Comparison of ENCODE assay signal across 15 mouse cellular contexts in the genomic region with DNA sequence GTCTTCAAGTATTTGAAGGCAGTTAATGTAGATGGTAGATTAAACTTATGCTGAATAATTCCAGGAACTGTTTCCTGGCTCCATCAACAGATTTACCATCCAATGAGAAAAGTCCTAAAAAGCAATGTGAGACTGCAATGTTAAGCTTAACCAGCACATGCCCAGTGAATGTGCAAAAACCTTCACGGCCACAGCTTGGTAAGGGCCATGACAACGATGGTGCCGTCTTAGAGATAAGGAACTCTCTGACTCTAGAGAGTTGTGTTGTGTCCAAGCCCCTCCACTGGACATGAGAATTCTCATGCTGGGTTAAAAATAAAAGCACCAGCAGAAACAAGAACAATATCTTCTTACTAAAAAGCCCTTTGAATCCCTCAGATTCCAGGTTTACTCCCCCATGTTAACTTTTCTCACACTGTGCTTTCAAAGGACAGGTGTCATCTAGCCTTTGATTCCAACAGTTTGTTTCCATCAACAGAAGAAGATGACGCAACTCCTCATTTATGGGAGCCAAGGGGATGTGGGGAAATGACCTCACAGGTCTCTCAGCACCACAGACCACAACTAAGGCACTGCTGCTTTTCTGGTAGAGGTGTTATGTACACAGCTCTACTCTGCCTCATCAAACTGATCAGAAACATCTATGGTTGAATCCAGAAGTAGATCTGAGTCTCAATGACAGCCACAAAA.
DNase-seq lines count a peak whose midpoint lies in the region; ATAC-seq and TF ChIP-seq lines count a peak whose summit lies in the region.
"Had no signal": no experiment of that assay in that cellular context is flagged by ENCODE, and none has a peak within 500 bp of the region (broad histone marks: within the 10 kb centered on the region; RNA-seq: fewer than 3 reads in every experiment).

No protein-coding gene starts in this region.

- no peak for TF ChIP-seq POLR2A in kidney, adult 2 months (IDR thresholded peaks at IDR 0.05; ENCODE audit: low read depth, low read length)

- H3K4me2 ChIP-seq in embryonic facial prominence, embryonic 14.5 days (ENCODE audit: low read depth, low read length), result no peak overlapping the region
- no peak overlapping the region for H3K4me2 ChIP-seq in kidney, embryonic 16.5 days (replicated peaks; ENCODE audit: low read depth, low read length)
- no peak overlapping the region for H3K4me2 ChIP-seq in midbrain, embryonic 11.5 days
- no peak overlapping the region for H3K4me2 ChIP-seq in midbrain, postnatal 0 days (ENCODE audit: low read depth, low read length, poor library complexity, severe bottlenecking)

- peak overlapping the region; percentile 29; the same call in 1 of the 2 replicates for H3K27ac ChIP-seq in embryonic facial prominence, embryonic 14.5 days (replicated peaks; ENCODE audit: low read depth, low read length)
- no peak overlapping the region for H3K27ac ChIP-seq in embryonic facial prominence, embryonic 10.5 days (replicated peaks)
- peak overlapping the region; percentile 36; the same call in 1 of the 2 replicates for H3K27ac ChIP-seq in kidney, embryonic 16.5 days (ENCODE audit: low read length)
- H3K27ac ChIP-seq in kidney, adult 2 months (ENCODE audit: insufficient read depth, low read depth, low read length), result no peak overlapping the region
- H3K27ac ChIP-seq in midbrain, embryonic 11.5 days (ENCODE audit: low read depth, low read length), result no peak overlapping the region
- no peak overlapping the region for H3K27ac ChIP-seq in midbrain, postnatal 0 days (ENCODE audit: low read depth, low read length)

- no peak for TF ChIP-seq CTCF in kidney, adult 2 months (conservative IDR thresholded peaks at IDR 0.05; ENCODE audit: insufficient read depth, insufficient read length, low read depth, low read length)
- no peak for TF ChIP-seq CTCF in midbrain, postnatal 0 days (IDR thresholded peaks at IDR 0.05)

- no peak overlapping the region for H3K9ac ChIP-seq in embryonic facial prominence, embryonic 14.5 days (ENCODE audit: low read depth, low read length)
- H3K9ac ChIP-seq in kidney, embryonic 16.5 days (replicated peaks; ENCODE audit: low read length), result no peak overlapping the region
- no peak overlapping the region for H3K9ac ChIP-seq in midbrain, embryonic 11.5 days (ENCODE audit: low read length)
- no peak overlapping the region for H3K9ac ChIP-seq in midbrain, postnatal 0 days (replicated peaks; ENCODE audit: low read length, poor library complexity, severe bottlenecking)

- WGBS in embryonic facial prominence, embryonic 14.5 days, result 85% methylated on average over 4 of the region's 4 CpGs
- WGBS in embryonic facial prominence, embryonic 10.5 days, result 92% methylated on average over 4 of the region's 4 CpGs
- 63% methylated on average over 4 of the region's 4 CpGs for WGBS in kidney, embryonic 16.5 days
- WGBS in kidney, adult 2 months, result 72% methylated on average over 4 of the region's 4 CpGs
- 93% methylated on average over 4 of the region's 4 CpGs for WGBS in midbrain, embryonic 11.5 days
- WGBS in midbrain, postnatal 0 days, result 89% methylated on average over 4 of the region's 4 CpGs

- H3K4me3 ChIP-seq in embryonic facial prominence, embryonic 14.5 days (ENCODE audit: low read depth, low read length), result no peak overlapping the region
- no peak overlapping the region for H3K4me3 ChIP-seq in embryonic facial prominence, embryonic 10.5 days
- H3K4me3 ChIP-seq in kidney, embryonic 16.5 days (ENCODE audit: low read length), result no peak overlapping the region
- H3K4me3 ChIP-seq in kidney, adult 2 months (ENCODE audit: insufficient read depth, low read depth, low read length), result no peak overlapping the region
- no peak overlapping the region for H3K4me3 ChIP-seq in midbrain, embryonic 11.5 days (ENCODE audit: low read depth, low read length)
- H3K4me3 ChIP-seq in midbrain, postnatal 0 days (ENCODE audit: low read depth, low read length), result no peak overlapping the region
- H3K4me3 ChIP-seq: megakaryocyte, embryonic 14.5 days had no signal

- H3K4me1 ChIP-seq in embryonic facial prominence, embryonic 14.5 days (ENCODE audit: control insufficient read depth, insufficient read depth, low read length), result peaks cover 19% of the 10 kb centered on the region
- peaks cover 5% of the 10 kb centered on the region; the same call in 1 of the 2 replicates for H3K4me1 ChIP-seq in embryonic facial prominence, embryonic 10.5 days
- H3K4me1 ChIP-seq in kidney, embryonic 16.5 days (ENCODE audit: insufficient read depth, low read length), result peaks cover 17% of the 10 kb centered on the region
- H3K4me1 ChIP-seq in kidney, adult 2 months (ENCODE audit: control insufficient read depth, insufficient read depth, low read length), result peaks cover 11% of the 10 kb centered on the region
- H3K4me1 ChIP-seq in midbrain, embryonic 11.5 days (ENCODE audit: control insufficient read depth, insufficient read depth, low read length), result 0 out of 2 replicates have a peak, but pooled peaks cover 4% of the 10 kb centered on the region
- H3K4me1 ChIP-seq in midbrain, postnatal 0 days (ENCODE audit: insufficient read depth, low read length), result no peaks in the 10 kb centered on the region
- H3K4me1 ChIP-seq: megakaryocyte, embryonic 14.5 days had no signal

- H3K27me3 ChIP-seq in embryonic facial prominence, embryonic 14.5 days (replicated peaks; ENCODE audit: control insufficient read depth, insufficient read depth, low read length), result no peaks in the 10 kb centered on the region
- H3K27me3 ChIP-seq in embryonic facial prominence, embryonic 10.5 days (replicated peaks; ENCODE audit: low read depth, poor library complexity, severe bottlenecking), result no peaks in the 10 kb centered on the region
- no peaks in the 10 kb centered on the region for H3K27me3 ChIP-seq in kidney, embryonic 16.5 days (ENCODE audit: insufficient read depth, low read length)
- no peaks in the 10 kb centered on the region for H3K27me3 ChIP-seq in kidney, adult 2 months (replicated peaks; ENCODE audit: control insufficient read depth, insufficient read depth, low read length)
- no peaks in the 10 kb centered on the region for H3K27me3 ChIP-seq in midbrain, embryonic 11.5 days (ENCODE audit: control insufficient read depth, insufficient read depth, low read length)
- H3K27me3 ChIP-seq in midbrain, postnatal 0 days (ENCODE audit: insufficient read depth, low read length), result no peaks in the 10 kb centered on the region
- H3K27me3 ChIP-seq: megakaryocyte, embryonic 14.5 days had no signal

- no peaks in the 10 kb centered on the region for H3K36me3 ChIP-seq in embryonic facial prominence, embryonic 14.5 days (ENCODE audit: control insufficient read depth, insufficient read depth, low read length)
- H3K36me3 ChIP-seq in embryonic facial prominence, embryonic 10.5 days (replicated peaks), result no peaks in the 10 kb centered on the region
- no peaks in the 10 kb centered on the region for H3K36me3 ChIP-seq in kidney, embryonic 16.5 days (ENCODE audit: insufficient read depth, low read length)
- no peaks in the 10 kb centered on the region for H3K36me3 ChIP-seq in kidney, adult 2 months (ENCODE audit: control insufficient read depth, insufficient read depth, low read length)
- H3K36me3 ChIP-seq in midbrain, embryonic 11.5 days (ENCODE audit: control insufficient read depth, insufficient read depth, low read length), result no peaks in the 10 kb centered on the region
- H3K36me3 ChIP-seq in midbrain, postnatal 0 days (ENCODE audit: insufficient read depth, low read length), result no peaks in the 10 kb centered on the region
- H3K36me3 ChIP-seq: G1E had no signal

- no peak for ATAC-seq in embryonic facial prominence, embryonic 14.5 days (ENCODE audit: low read depth)
- no peak for ATAC-seq in kidney, embryonic 16.5 days (ENCODE audit: low FRiP score, low TSS enrichment)
- no peak for ATAC-seq in midbrain, embryonic 11.5 days (ENCODE audit: low FRiP score)
- no peak for ATAC-seq in midbrain, postnatal 0 days (ENCODE audit: low FRiP score)

- no peak for DNase-seq in embryonic facial prominence, embryonic 14.5 days (ENCODE audit: low spot score)
- DNase-seq in embryonic facial prominence, embryonic 10.5 days (ENCODE audit: low spot score), result no peak
- DNase-seq in kidney, adult 2 months, result no peak
- peak; percentile 56 for DNase-seq in midbrain, embryonic 11.5 days (ENCODE audit: low spot score, missing footprints)
- DNase-seq in midbrain, postnatal 0 days (ENCODE audit: low spot score), result no peak
- peak; percentile 25 for DNase-seq in skeletal muscle tissue, adult 2 months (ENCODE audit: low read depth, low spot score)
- no peak for DNase-seq in embryo, embryonic 9.5 days (ENCODE audit: extremely low spot score)
- DNase-seq: cerebellum, adult 8-10 months; kidney, adult 11 months; layer of hippocampus, adult 9-11 months; left cerebral cortex, postnatal 4 days; spleen, adult 18-20 months had no signal

- H3K9me3 ChIP-seq in embryonic facial prominence, embryonic 14.5 days (ENCODE audit: control insufficient read depth, low read length), result no peaks in the 10 kb centered on the region
- H3K9me3 ChIP-seq in embryonic facial prominence, embryonic 10.5 days, result no peaks in the 10 kb centered on the region
- H3K9me3 ChIP-seq in kidney, embryonic 16.5 days (ENCODE audit: low read length), result no peaks in the 10 kb centered on the region
- no peaks in the 10 kb centered on the region for H3K9me3 ChIP-seq in midbrain, embryonic 11.5 days (ENCODE audit: control insufficient read depth, low read length)
- no peaks in the 10 kb centered on the region for H3K9me3 ChIP-seq in midbrain, postnatal 0 days (ENCODE audit: low read length)
- H3K9me3 ChIP-seq: megakaryocyte, embryonic 14.5 days had no signal

Comparison
In these comparisons a context has a peak if more than half of its experiments do, and no peak if none do; other contexts are left out.
1. DNase-seq: peak in midbrain, embryonic 11.5 days (single experiment) and skeletal muscle tissue, adult 2 months (single experiment); none in embryonic facial prominence, embryonic 14.5 days (single experiment), embryonic facial prominence, embryonic 10.5 days (single experiment), kidney, adult 2 months (single experiment), midbrain, postnatal 0 days (single experiment) and embryo, embryonic 9.5 days (single experiment).
2. H3K27ac ChIP-seq: peak in embryonic facial prominence, embryonic 14.5 days (single experiment) and kidney, embryonic 16.5 days (single experiment); none in embryonic facial prominence, embryonic 10.5 days (single experiment), kidney, adult 2 months (single experiment), midbrain, embryonic 11.5 days (single experiment) and midbrain, postnatal 0 days (single experiment).